Mouse (Mus musculus): ENCODE measurements around the gene Nkapd1.

- no peak for TF ChIP-seq POLR2A (IDR thresholded peaks at IDR 0.05; ENCODE audit: low read depth, low read length)
- no peak for TF ChIP-seq CTCF (IDR thresholded peaks at IDR 0.05; ENCODE audit: extremely low read depth, insufficient read length, insufficient replicate concordance, low read depth, low read length)
Measured at GRCm38 (mm10) chr9:50603189-50603997, 13.9 kb downstream of the Nkapd1 start, which contains the start of the genes Sdhd and Timm8b.

Measured in small intestine, adult 2 months (tissue).